ENCODE assay signal across 8 mouse cellular contexts in genomic region chr1:132298801-132299464, GRCm38 (mm10). TPM values are rescaled to one million over a fixed set of nuclear protein-coding genes. Genes with fewer than 3 reads are reported as not detected.
A peak's percentile ranks its signal among the peaks of the same experiment; 100 is the strongest.
DNase-seq lines count a peak whose midpoint lies in the region; ATAC-seq and TF ChIP-seq lines count a peak whose summit lies in the region.

No protein-coding gene starts in this region.

- peak overlapping the region; percentile 68 for H3K4me2 ChIP-seq in forebrain, embryonic 15.5 days (replicated peaks)
- H3K4me2 ChIP-seq in lung, embryonic 14.5 days = peak overlapping the region; percentile 99

- H3K36me3 ChIP-seq in forebrain, embryonic 15.5 days = no peaks in the 10 kb centered on the region
- no peaks in the 10 kb centered on the region for H3K36me3 ChIP-seq in lung, embryonic 14.5 days (ENCODE audit: insufficient read depth)

- peak overlapping the region; percentile 47 for H3K27ac ChIP-seq in forebrain, embryonic 15.5 days (replicated peaks)
- H3K27ac ChIP-seq in lung, embryonic 14.5 days (ENCODE audit: low read depth) = no peak overlapping the region

- DNase-seq in left cerebral cortex, postnatal 36 days (ENCODE audit: low spot score in 2 of 2) = peak; percentile 38 to 63
- DNase-seq in left cerebral cortex, adult 9 months (ENCODE audit: low spot score in 2 of 2) = no peak
- peak; percentile 71 to 75 for DNase-seq in adrenal gland, postnatal 36 days
- DNase-seq in kidney, adult 18-20 months = peak; percentile 77
- peak; percentile 58 for DNase-seq in lung, embryonic 14.5 days
- peak; percentile 56 to 57 for DNase-seq in right cerebral cortex, postnatal 10 days (ENCODE audit: low spot score in 2 of 2)

- intact Hi-C loops in left cerebral cortex, postnatal 36 days (cut with DNase I) = no loop called here

- ATAC-seq in forebrain, embryonic 15.5 days (replicated peaks) = peak; percentile 71
- peak; percentile 40; the same call in 1 of the 2 replicates for ATAC-seq in lung, embryonic 14.5 days (ENCODE audit: insufficient read depth)
- no peak for ATAC-seq in activated CD4-positive, CD25-positive, alpha-beta regulatory T cell, adult 4 months

- no peak for TF ChIP-seq CTCF in lung, embryonic 14.5 days (IDR thresholded peaks at IDR 0.05; ENCODE audit: low read depth)

- 0 out of 2 replicates have a peak, but pooled peaks cover 3% of the 10 kb centered on the region for H3K27me3 ChIP-seq in forebrain, embryonic 15.5 days
- peaks cover 31% of the 10 kb centered on the region for H3K27me3 ChIP-seq in lung, embryonic 14.5 days (ENCODE audit: insufficient read depth, low read length)

- H3K9ac ChIP-seq in forebrain, embryonic 15.5 days (replicated peaks) = peak overlapping the region; percentile 67
- peak overlapping the region; percentile 58 for H3K9ac ChIP-seq in lung, embryonic 14.5 days

- H3K4me1 ChIP-seq in forebrain, embryonic 15.5 days = peaks cover 25% of the 10 kb centered on the region
- H3K4me1 ChIP-seq in lung, embryonic 14.5 days (ENCODE audit: insufficient read depth) = peaks cover 13% of the 10 kb centered on the region

- H3K9me3 ChIP-seq in forebrain, embryonic 15.5 days = no peaks in the 10 kb centered on the region
- H3K9me3 ChIP-seq in lung, embryonic 14.5 days (ENCODE audit: low read depth, low read length) = no peaks in the 10 kb centered on the region

- H3K4me3 ChIP-seq in forebrain, embryonic 15.5 days = peak overlapping the region; percentile 54
- H3K4me3 ChIP-seq in lung, embryonic 14.5 days (ENCODE audit: low read depth, low read length) = peak overlapping the region; percentile 54

- WGBS in forebrain, embryonic 15.5 days = under 1% methylated on average over 70 of the region's 71 CpGs
- WGBS in lung, embryonic 14.5 days = under 1% methylated on average over 69 of the region's 71 CpGs

RNA-seq across cellular contexts. Expression of gene Klhdc8a, which starts 0.5 kb away (rescaled TPM):
- 10 to 100 TPM; 11.0 to 13.6 TPM for total RNA-seq in left cerebral cortex, postnatal 36 days (2021)
- total RNA-seq in adrenal gland, postnatal 36 days (2021) = 100 to 1,000 TPM; 155 to 161 TPM
- polyA plus RNA-seq in forebrain, embryonic 15.5 days (2015; fragmentation: Nextera tagmentation; extraction: Ambion mirVana) = 2.4 and 3.1 TPM in 2 replicates
- 0.46 and 0.54 TPM in 2 replicates for polyA plus RNA-seq in lung, embryonic 14.5 days (2014; fragmentation: Nextera tagmentation; extraction: Ambion mirVana)
- polyA plus RNA-seq in activated CD4-positive, CD25-positive, alpha-beta regulatory T cell, adult 4 months (2017; shearing (Covaris generic)) = not detected

RNA-seq across cellular contexts. Expression of gene Nuak2, which starts 17.0 kb away (rescaled TPM):
- 1 to 10 TPM in 1 of 2 experiments, under 1 TPM in 1; 0.62 to 1.6 TPM for total RNA-seq in left cerebral cortex, postnatal 36 days (2021)
- 1 to 10 TPM; 2.8 to 4.9 TPM for total RNA-seq in adrenal gland, postnatal 36 days (2021)
- polyA plus RNA-seq in forebrain, embryonic 15.5 days (2015; fragmentation: Nextera tagmentation; extraction: Ambion mirVana) = 15.9 and 16.5 TPM in 2 replicates
- polyA plus RNA-seq in lung, embryonic 14.5 days (2014; fragmentation: Nextera tagmentation; extraction: Ambion mirVana) = 13.5 and 15.4 TPM in 2 replicates
- polyA plus RNA-seq in activated CD4-positive, CD25-positive, alpha-beta regulatory T cell, adult 4 months (2017; shearing (Covaris generic)) = 1 to 10 TPM; 2.0 TPM

Comparison
In these comparisons a context has a peak if more than half of its experiments do, and no peak if none do; other contexts are left out.
1. DNase-seq: peak in left cerebral cortex, postnatal 36 days (2 of 2), adrenal gland, postnatal 36 days (2 of 2), kidney, adult 18-20 months (single experiment), lung, embryonic 14.5 days (single experiment) and right cerebral cortex, postnatal 10 days (2 of 2); none in left cerebral cortex, adult 9 months (0 of 2).